Mouse (Mus musculus): Measurements from ENCODE around the gene Hnrnpa3. TPM values are rescaled to one million over a fixed set of nuclear protein-coding genes. Genes with fewer than 3 reads are reported as not detected.
A peak's percentile ranks its signal among the peaks of the same experiment; 100 is the strongest.
"Not testable (repeated sequence)": the region's sequence is repeated elsewhere in the genome, so short reads cannot be mapped to it uniquely, and the experiment has no call there.

Hnrnpa3 gene
- 100 to 1,000 TPM; 280 to 305 TPM for total RNA-seq (2021)
- long read RNA-seq, experiment 1, full-length matches to known transcripts = 66 of 83 reads
- long read RNA-seq, experiment 1, partial matches to known transcripts = 4 of 83 reads
- long read RNA-seq, experiment 1, other reads (novel, unspliced or antisense) = 13 of 83 reads
- long read RNA-seq, experiment 2, full-length matches to known transcripts = 67 of 86 reads
- long read RNA-seq, experiment 2, partial matches to known transcripts = 6 of 86 reads
- long read RNA-seq, experiment 2, other reads (novel, unspliced or antisense) = 13 of 86 reads

DNA sequence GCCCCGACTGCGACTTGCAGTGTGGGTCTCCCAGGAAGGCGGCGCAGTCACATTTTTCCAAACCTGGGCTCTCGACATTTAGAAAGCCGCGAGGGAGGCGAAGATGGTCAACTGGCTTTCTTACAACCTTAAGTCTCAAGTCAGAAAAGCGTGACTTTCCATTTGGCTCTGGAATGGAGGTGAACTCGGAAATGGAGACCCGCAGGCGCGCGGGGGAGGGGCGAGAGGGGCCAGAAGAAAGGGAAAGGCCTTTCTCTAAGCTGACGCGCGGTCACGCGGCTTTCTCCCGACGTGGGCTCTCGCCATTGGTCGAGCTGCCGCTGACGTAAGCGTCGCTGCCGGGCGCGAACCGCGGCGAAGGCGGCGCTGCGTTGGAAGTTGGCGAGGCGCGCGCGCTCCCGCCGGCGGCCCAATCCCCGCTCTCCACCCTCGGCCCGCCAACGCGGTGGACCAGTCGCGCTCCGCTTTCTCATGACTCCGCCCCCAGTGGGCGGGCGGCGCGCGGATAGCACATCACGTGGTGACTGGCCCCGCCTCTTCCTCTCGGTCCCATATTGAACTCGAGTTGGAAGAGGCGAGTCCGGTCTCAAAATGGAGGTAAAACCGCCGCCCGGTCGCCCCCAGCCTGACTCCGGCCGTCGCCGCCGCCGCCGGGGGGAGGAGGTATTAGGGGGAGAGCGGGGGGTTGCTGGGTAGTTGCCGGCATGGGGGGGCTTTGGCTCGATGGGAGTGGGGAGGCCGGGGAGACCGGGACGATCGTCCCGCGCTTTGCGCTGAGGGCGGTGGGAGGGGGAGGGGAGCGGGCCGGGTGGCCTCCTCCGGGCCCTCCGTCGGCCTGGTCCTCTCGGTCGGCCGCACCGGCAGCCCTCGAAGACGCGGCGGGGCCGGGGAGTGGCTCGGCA, at the start of gene Hnrnpa3:
Hnrnpa3 (plus strand) TSS at position 535 of the 902 bp plus-strand sequence.
- DNase-seq = peak; percentile 97

- no peak for DNase-seq
These were observed 49.1 kb upstream of the Hnrnpa3 start for GRCm38 (mm10) chr2:75609971-75610370.

- DNase-seq = not testable (repeated sequence)
These were observed 48.5 kb upstream of the Hnrnpa3 start for GRCm38 (mm10) chr2:75610602-75611001.

- DNase-seq = no peak
These were observed 47.8 kb upstream of the Hnrnpa3 start for GRCm38 (mm10) chr2:75611041-75611805.

DNA sequence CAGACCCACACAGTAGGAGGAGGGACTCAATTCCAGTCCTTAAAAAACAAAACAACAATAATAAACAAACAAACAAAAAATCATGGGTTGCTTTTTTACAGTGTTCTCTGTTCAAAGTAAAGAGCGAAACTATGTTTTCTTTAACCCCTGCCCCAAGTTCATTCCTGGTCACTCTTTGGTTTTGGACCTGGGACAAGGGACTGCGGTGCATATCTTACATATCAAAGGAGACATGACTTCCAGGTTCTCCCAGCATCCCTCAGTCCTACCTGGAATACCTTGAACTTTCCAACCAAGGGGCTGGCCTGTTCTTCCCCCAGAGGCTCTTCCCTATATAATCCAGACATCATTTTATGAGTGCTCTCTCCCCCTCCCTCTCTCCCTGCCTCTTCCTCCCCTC, 47.1 kb upstream of the Hnrnpa3 start:
- DNase-seq = no peak

DNA sequence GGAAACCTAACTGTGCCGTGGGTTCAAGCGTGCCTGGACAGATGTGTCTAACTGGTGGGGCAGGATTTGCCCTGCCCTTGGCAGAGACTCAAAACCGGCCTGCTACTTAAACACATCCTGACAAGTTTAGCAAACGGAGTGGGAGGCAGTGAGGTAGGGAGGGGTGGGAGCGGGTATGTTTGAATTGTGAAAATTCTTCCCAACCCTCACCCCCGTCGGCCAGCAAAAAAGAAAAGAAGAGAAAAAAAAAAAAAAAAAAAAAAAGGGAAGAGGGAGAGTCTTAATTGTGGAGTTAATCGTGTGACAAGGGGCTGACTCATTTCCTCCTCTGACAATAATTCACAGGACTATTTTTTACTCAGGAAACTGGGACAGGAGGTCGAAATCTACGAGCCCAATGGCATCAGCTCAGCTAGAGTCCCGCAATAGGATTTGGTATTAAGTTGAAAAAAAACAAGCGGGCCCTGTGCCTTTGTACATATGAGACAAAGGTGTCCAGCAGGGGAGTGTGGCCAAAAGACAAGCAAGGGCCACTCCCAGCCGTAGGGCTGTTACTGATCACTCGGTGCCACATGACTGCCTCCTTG, 46.0 kb upstream of the Hnrnpa3 start:
- DNase-seq = no peak

DNA sequence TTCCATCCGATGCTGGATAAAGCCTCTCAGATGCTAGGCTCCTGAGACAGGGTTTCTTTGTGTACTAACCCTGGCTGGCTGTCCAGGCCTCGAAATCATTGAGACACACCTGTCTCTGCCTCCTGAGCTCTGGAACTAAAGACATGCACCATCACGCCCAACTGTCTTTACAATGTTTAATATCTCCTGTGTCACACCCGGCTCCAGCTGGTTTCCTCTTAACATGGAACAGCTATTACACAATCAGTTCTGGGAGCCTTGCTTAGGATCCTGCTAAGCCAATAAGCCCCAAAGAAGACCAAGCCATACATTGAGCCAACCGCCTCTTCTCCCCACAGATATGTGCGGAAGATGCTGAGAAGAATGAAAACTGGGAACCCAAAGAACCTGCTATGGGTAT, 44.5 kb upstream of the Hnrnpa3 start:
- no peak for DNase-seq

DNA sequence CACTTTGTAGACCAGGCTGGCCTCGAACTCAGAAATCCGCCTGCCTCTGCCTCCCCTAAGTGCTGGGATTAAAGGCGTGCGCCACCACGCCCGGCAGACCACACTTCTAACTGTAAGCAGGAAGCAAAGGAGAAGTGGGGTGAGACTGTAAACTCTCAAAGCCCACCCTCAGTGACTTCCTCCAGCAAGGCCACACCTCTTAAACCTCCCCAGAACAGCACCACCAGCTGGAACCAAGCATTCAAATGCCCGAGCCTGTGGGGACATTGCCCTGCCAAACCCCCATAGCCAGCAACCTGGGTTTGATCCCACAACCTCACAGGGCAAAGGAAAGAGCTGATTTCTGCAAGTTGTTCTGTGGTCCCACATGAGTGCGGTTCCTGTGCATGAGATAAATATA, 42.1 kb upstream of the Hnrnpa3 start:
- no peak for DNase-seq

DNA sequence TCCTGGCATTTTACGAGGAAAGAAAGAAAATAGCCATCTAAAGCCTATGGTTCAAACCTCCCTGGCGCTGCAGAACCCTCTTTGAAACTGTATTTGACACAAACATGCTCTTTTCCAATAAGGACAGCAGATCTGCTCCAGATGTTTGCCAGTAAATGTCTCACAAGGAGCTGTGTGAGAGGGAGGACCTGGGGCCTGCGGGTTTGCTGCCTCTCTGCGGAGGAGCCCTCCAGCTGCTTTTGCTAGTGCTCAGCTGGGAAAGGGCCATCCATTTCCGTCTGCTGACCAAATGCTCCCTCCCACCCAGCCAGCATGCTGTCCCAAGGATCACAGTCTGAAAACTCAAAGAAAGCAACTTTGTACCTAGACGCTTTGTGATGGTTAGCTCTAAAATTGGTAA, 40.3 kb upstream of the Hnrnpa3 start:
- DNase-seq = no peak

GRCm38 (mm10) chr2:75621873-75622654, 37.0 kb upstream of the Hnrnpa3 start:
- DNase-seq = peak; percentile 37

GRCm38 (mm10) chr2:75625086-75625485, 34.0 kb upstream of the Hnrnpa3 start:
- no peak for DNase-seq

- DNase-seq = no peak
These were observed 32.2 kb upstream of the Hnrnpa3 start for GRCm38 (mm10) chr2:75626597-75627440.

GRCm38 (mm10) chr2:75628487-75628886, 30.6 kb upstream of the Hnrnpa3 start:
- DNase-seq = no peak

DNA sequence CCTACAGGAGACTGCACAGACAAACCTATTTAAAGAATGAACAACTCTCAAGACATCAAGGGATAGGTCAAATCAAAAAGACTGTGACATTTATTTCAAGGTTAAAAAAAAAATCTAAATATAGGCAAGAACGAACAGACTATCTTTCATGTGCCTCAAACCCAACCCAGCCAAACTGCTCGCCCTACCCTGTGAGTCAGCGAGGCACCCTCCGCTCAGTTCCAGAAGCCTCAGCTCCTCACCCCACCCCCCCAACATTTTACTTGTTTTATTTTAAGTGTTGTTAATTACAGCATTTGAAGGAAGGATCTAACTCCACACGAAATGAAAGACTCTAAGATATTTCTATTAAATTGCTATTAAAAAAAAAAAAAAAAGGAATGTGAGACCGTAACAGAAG, 27.6 kb upstream of the Hnrnpa3 start:
- no peak for DNase-seq

DNA sequence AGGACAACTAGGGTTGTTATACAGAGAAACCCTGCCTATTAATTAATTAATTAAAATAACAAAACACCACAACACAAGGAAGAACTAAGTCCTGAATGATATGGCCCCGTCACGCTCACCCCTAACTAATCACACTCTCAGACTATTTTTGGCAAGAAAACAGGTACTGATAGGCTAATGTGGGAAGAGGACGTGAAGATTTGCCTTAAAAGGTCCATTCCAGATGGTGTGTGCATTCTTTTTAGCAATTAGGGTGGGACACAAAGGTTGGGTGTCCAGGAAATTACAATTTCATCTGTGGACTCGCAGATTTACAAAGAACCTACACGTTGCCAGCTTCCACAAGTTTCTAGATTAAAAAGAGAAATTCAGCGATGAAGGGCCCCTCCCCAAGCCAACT, 27.0 kb upstream of the Hnrnpa3 start:
- no peak for DNase-seq

DNA sequence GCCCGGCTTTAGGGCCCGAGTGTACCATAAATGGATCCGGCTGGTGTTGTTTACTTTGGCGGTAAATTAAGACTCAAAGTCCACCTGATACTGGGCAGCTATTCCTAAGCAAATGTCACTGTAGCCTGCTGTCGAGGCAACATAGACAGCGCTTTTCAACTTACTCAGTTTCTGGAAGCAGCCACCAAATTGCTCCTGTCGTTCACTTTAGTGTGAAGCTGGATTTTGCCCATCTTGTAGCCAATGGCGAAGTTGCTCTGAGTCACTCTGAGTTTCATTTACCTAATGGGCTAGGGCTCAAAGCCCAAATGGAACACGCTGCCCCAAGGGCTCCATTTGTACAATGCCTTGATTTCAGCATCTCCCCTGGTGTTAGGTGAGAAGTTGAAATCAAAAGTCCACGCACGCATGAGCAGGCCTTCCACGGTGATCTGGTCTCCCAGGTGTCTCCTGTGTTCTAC, 26.3 kb upstream of the Hnrnpa3 start:
- DNase-seq = no peak

GRCm38 (mm10) chr2:75633381-75633780, 25.7 kb upstream of the Hnrnpa3 start:
- no peak for DNase-seq

GRCm38 (mm10) chr2:75633784-75634183, 25.3 kb upstream of the Hnrnpa3 start:
- no peak for DNase-seq

- DNase-seq = not testable (repeated sequence)
These were observed 24.6 kb upstream of the Hnrnpa3 start for GRCm38 (mm10) chr2:75634431-75634830.

All from gastrocnemius, postnatal 10 days (tissue).